Mouse (Mus musculus) cerebellum, adult 2 months (tissue): ENCODE measurements around the gene Otud7b.

ENCODE experiments used
- CTCF ChIP-seq: fragments of 200-500 bp; IDR thresholded peaks from 2 replicates; pipeline ENCODE4 v1.5.1; 2011; ENCODE audit warnings: low read depth, mild to moderate bottlenecking, control low read depth, low read length, moderate library complexity, borderline replicate concordance; ENCODE audit not compliant: insufficient read depth
- POLR2A ChIP-seq: fragments of 200-500 bp; IDR thresholded peaks from 2 replicates; pipeline ENCODE4 v1.6.1; 2011; ENCODE audit warnings: low read length, control low read depth, borderline replicate concordance; ENCODE audit not compliant: insufficient read depth

GRCm38 (mm10) chr3:96209242-96209641, 104.9 kb downstream of the Otud7b start:
- TF ChIP-seq CTCF (peak; percentile 23; the same call in 1 of the 2 replicates), POLR2A (no peak)
